Mouse (Mus musculus) liver, adult 2 months (tissue): ENCODE data around the gene Kdm5b. TPM values are rescaled to one million over a fixed set of nuclear protein-coding genes. Genes with fewer than 3 reads are reported as not detected.

Experiments
- DNase-seq: peaks from one replicate; pipeline ENCODE4 v3.0.0-alpha.2; 2011; ENCODE audit warnings: low read depth, low spot score; ENCODE audit errors: extremely low read depth
- H3K27ac ChIP-seq: fragments of 200-500 bp; replicated peaks from 2 replicates; pipeline ENCODE4 v1.5.1; 2012; ENCODE audit warnings: low read depth, mild to moderate bottlenecking, control low read depth, inconsistent platforms, low read length; ENCODE audit not compliant: insufficient read depth
- H3K27me3 ChIP-seq: fragments of 200-500 bp; 2 replicates; pipeline ENCODE4 v1.6.1; 2012; ENCODE audit warnings: mild to moderate bottlenecking, moderate library complexity, low read length, inconsistent platforms; ENCODE audit not compliant: control insufficient read depth, insufficient read depth
- H3K36me3 ChIP-seq: fragments of 200-500 bp; 2 replicates; pipeline ENCODE4 v1.6.1; 2012; ENCODE audit warnings: low read length, inconsistent platforms; ENCODE audit not compliant: control insufficient read depth, insufficient read depth
- H3K4me1 ChIP-seq: fragments of 200-500 bp; 2 replicates; pipeline ENCODE4 v1.6.1; 2011; ENCODE audit warnings: low read length; ENCODE audit not compliant: control insufficient read depth, insufficient read depth
- H3K4me3 ChIP-seq: fragments of 200-500 bp; 2 replicates; pipeline ENCODE4 v1.5.1; 2011; ENCODE audit warnings: low read depth, mild to moderate bottlenecking, control low read depth, low read length, moderate library complexity; ENCODE audit not compliant: insufficient read depth
- H3K79me2 ChIP-seq: fragments of 200-500 bp; 2 replicates; pipeline ENCODE4 v1.6.1; 2012; ENCODE audit warnings: inconsistent platforms, mild to moderate bottlenecking, low read length, moderate library complexity; ENCODE audit not compliant: control insufficient read depth, insufficient read depth
- H3K9ac ChIP-seq: fragments of 200-500 bp; 2 replicates; pipeline ENCODE4 v1.6.1; 2012; ENCODE audit warnings: low read depth, mild to moderate bottlenecking, control low read depth, inconsistent platforms, low read length
- CTCF ChIP-seq: fragments of 200-500 bp; IDR thresholded peaks from 2 replicates; pipeline ENCODE4 v1.5.1; 2011; ENCODE audit warnings: low read depth, low read length, control low read depth
- POLR2A ChIP-seq: fragments of 200-500 bp; IDR thresholded peaks from 2 replicates; pipeline ENCODE4 v1.6.1; 2011; ENCODE audit warnings: low read length, control low read depth; ENCODE audit not compliant: insufficient read depth; ENCODE audit errors: extremely low read depth
- WGBS: fragments of 180-500 bp; shearing (Covaris S2); methylation state at CpG from one replicate; pipeline ENCODE4 v1.1.7; 2018; 5-methylcytosine and 5-hydroxymethylcytosine counted together
- polyA plus RNA-seq: library from polyadenylated mRNA; depleted of rRNA; stranded (reverse); fragments of >200 nt; gene quantifications from 2 replicates; pipeline ENCODE4 v1.2.3, GENCODE M21; 2012
- total RNA-seq: library from RNA; depleted of rRNA; stranded (reverse); fragments of >200 nt; gene quantifications from 2 replicates; pipeline ENCODE4 v1.2.3, GENCODE M21; 2014

The Kdm5b gene
- total and polyA plus RNA-seq, 2 experiments = 6.8 to 9.2 TPM

- no peaks in the 10 kb centered on the region for H3K27me3 ChIP-seq
- peaks cover 18% of the 10 kb centered on the region for H3K4me1 ChIP-seq
- H3K79me2 ChIP-seq = peaks cover 39% of the 10 kb centered on the region; the same call in 1 of the 2 replicates
- H3K9ac ChIP-seq = no peak overlapping the region
- no peaks in the 10 kb centered on the region for H3K36me3 ChIP-seq
- TF ChIP-seq POLR2A (no peak), CTCF (no peak)
- no peak for DNase-seq
- no peak overlapping the region for H3K4me3 ChIP-seq
- no peak overlapping the region for H3K27ac ChIP-seq
- WGBS = 82% methylated on average over 6 of the region's 6 CpGs
Observed at GRCm38 (mm10) chr1:134577384-134578120, 17.6 kb downstream of the Kdm5b start.

- Histone ChIP-seq H3K27me3 (no peaks in the 10 kb centered on the region), H3K4me1 (peaks cover 7% of the 10 kb centered on the region; the same call in 1 of the 2 replicates), H3K36me3 (peaks cover 4% of the 10 kb centered on the region; the same call in 1 of the 2 replicates), H3K4me3 (no peak overlapping the region), H3K27ac (0 out of 2 replicates have a peak overlapping the region, but pooled peaks have one; percentile 1), H3K79me2 (peaks cover 36% of the 10 kb centered on the region; the same call in 1 of the 2 replicates), H3K9ac (no peak overlapping the region)
- WGBS = 84% methylated on average over 2 of the region's 2 CpGs
- no peak for DNase-seq
- TF ChIP-seq POLR2A (no peak), CTCF (no peak)
Observed at GRCm38 (mm10) chr1:134580796-134581195, 20.8 kb downstream of the Kdm5b start.

- DNase-seq = no peak
- peaks cover 10% of the 10 kb centered on the region for H3K36me3 ChIP-seq
- no peak overlapping the region for H3K4me3 ChIP-seq
- H3K9ac ChIP-seq = no peak overlapping the region
- no peak overlapping the region for H3K27ac ChIP-seq
- peaks cover 7% of the 10 kb centered on the region; the same call in 1 of the 2 replicates for H3K4me1 ChIP-seq
- WGBS = 51% methylated on average over 3 of the region's 3 CpGs
- H3K79me2 ChIP-seq = peaks cover 28% of the 10 kb centered on the region; the same call in 1 of the 2 replicates
- TF ChIP-seq CTCF (no peak), POLR2A (no peak)
- no peaks in the 10 kb centered on the region for H3K27me3 ChIP-seq
Observed at GRCm38 (mm10) chr1:134583560-134583959, 23.6 kb downstream of the Kdm5b start.

GRCm38 (mm10) chr1:134589676-134590075 lies 29.7 kb downstream of the Kdm5b start:
- Histone ChIP-seq H3K9ac (no peak overlapping the region), H3K36me3 (peaks cover 36% of the 10 kb centered on the region), H3K27me3 (no peaks in the 10 kb centered on the region), H3K27ac (no peak overlapping the region), H3K4me1 (no peaks in the 10 kb centered on the region), H3K4me3 (no peak overlapping the region), H3K79me2 (peaks cover 3% of the 10 kb centered on the region; the same call in 1 of the 2 replicates)
- DNase-seq = no peak
- TF ChIP-seq POLR2A = no peak
- TF ChIP-seq CTCF = no peak

GRCm38 (mm10) chr1:134591773-134592172 lies 31.8 kb downstream of the Kdm5b start:
- 97% methylated on average over 2 of the region's 2 CpGs for WGBS
- peaks cover 42% of the 10 kb centered on the region for H3K36me3 ChIP-seq
- TF ChIP-seq CTCF = no peak
- no peak for TF ChIP-seq POLR2A

GRCm38 (mm10) chr1:134597339-134598054 lies 37.5 kb downstream of the Kdm5b start:
- Histone ChIP-seq H3K36me3 (peaks cover 62% of the 10 kb centered on the region), H3K27ac (no peak overlapping the region), H3K79me2 (no peaks in the 10 kb centered on the region; the same call in 1 of the 2 replicates), H3K4me3 (no peak overlapping the region), H3K9ac (no peak overlapping the region), H3K27me3 (no peaks in the 10 kb centered on the region), H3K4me1 (no peaks in the 10 kb centered on the region)
- WGBS = 73% methylated on average over 9 of the region's 9 CpGs
- TF ChIP-seq CTCF (no peak), POLR2A (no peak)
- DNase-seq = no peak

More at GRCm38 (mm10) chr1:134591773-134592172, 31.8 kb downstream of the Kdm5b start:
- Histone ChIP-seq H3K4me1 (no peaks in the 10 kb centered on the region), H3K9ac (no peak overlapping the region), H3K27me3 (no peaks in the 10 kb centered on the region), H3K79me2 (peaks cover 3% of the 10 kb centered on the region; the same call in 1 of the 2 replicates), H3K27ac (no peak overlapping the region), H3K4me3 (no peak overlapping the region)
- DNase-seq = peak; percentile 40
